Mouse (Mus musculus) cortical plate, adult 2 months (tissue): ENCODE results near the gene Lgalsl.

Experiments
- CTCF ChIP-seq: fragments of 200-500 bp; IDR thresholded peaks from 2 replicates; pipeline ENCODE4 v1.5.1; 2011; ENCODE audit warnings: mild to moderate bottlenecking, control low read depth, low read length; ENCODE audit not compliant: insufficient read depth; ENCODE audit errors: extremely low read depth
- POLR2A ChIP-seq: fragments of 200-500 bp; IDR thresholded peaks from 2 replicates; pipeline ENCODE4 v1.6.1; 2011; ENCODE audit warnings: mild to moderate bottlenecking, low read length, control low read depth; ENCODE audit not compliant: insufficient read depth; ENCODE audit errors: extremely low read depth

- TF ChIP-seq CTCF (peak; percentile 95), POLR2A (no peak)
Observed at GRCm38 (mm10) chr11:20794196-20794912, 36.5 kb downstream of the Lgalsl start.
